ENCODE assay signal across 8 mouse cellular contexts in the genomic region with DNA sequence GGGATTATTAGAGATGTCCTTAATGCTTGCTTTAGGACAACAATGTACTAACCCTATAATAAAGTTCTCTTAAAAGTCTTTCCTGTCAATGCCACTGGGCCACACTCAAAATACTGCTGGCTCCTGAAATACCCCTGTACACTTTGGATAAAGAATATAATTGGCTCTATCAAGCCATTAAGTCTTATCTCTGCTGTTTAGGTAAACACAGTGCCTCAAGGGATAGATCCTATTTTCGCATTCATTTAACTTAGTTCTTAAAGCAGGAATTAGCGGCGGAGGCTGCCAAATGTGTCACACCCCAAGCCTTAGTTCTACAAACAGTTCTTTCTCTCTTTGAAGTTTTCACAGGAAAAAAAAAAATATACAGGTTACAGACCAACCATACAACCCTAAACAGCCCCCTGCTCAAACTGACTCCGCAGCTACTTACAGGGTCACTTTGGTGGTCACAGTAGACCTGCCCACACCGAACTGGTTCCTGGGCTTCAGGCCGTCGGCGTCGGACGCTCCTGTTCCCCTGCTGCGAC.
DNase-seq lines count a peak whose midpoint lies in the region; ATAC-seq and TF ChIP-seq lines count a peak whose summit lies in the region.

No protein-coding gene starts in this region.

- H3K36me3 ChIP-seq in heart, adult 2 months (ENCODE audit: control insufficient read depth, insufficient read depth, low read length) = no peaks in the 10 kb centered on the region
- no peaks in the 10 kb centered on the region for H3K36me3 ChIP-seq in forebrain, embryonic 13.5 days (ENCODE audit: poor library complexity, severe bottlenecking)
- no peaks in the 10 kb centered on the region for H3K36me3 ChIP-seq in liver, embryonic 14.5 days (replicated peaks; ENCODE audit: control insufficient read depth, insufficient read depth, low read depth)

- H3K27me3 ChIP-seq in heart, adult 2 months (ENCODE audit: control insufficient read depth, insufficient read depth, low read length) = peaks cover 8% of the 10 kb centered on the region; the same call in 1 of the 2 replicates
- H3K27me3 ChIP-seq in forebrain, embryonic 13.5 days = peaks cover 78% of the 10 kb centered on the region
- H3K27me3 ChIP-seq in liver, embryonic 14.5 days (ENCODE audit: control insufficient read depth, insufficient read depth, low read length) = peaks cover 58% of the 10 kb centered on the region

- no peak for DNase-seq in heart, adult 2 months
- no peak for DNase-seq in heart, adult 9 months (ENCODE audit: low spot score in 2 of 2)
- peak; percentile 40 for DNase-seq in 3T3-L1 (ENCODE audit: low read depth, low spot score)
- DNase-seq in liver, embryonic 14.5 days (ENCODE audit: low read depth in 3 of 3, low spot score in 3 of 3) = no peak
- no peak for DNase-seq in yolk sac, embryonic 10.5 days (ENCODE audit: low spot score)
- no peak for DNase-seq in urinary bladder, postnatal 14 days (ENCODE audit: low spot score)

- no peak for TF ChIP-seq POLR2A in heart, adult 2 months (IDR thresholded peaks at IDR 0.05; ENCODE audit: insufficient read depth, low read depth, low read length)

- peaks cover 2% of the 10 kb centered on the region for H3K4me1 ChIP-seq in heart, adult 2 months (ENCODE audit: control insufficient read depth, insufficient read depth, low read length)
- peaks cover 26% of the 10 kb centered on the region for H3K4me1 ChIP-seq in forebrain, embryonic 13.5 days
- peaks cover 0 to 14% of the 10 kb centered on the region in 2 experiments; a peak in 2 of 4 replicates for H3K4me1 ChIP-seq in liver, embryonic 14.5 days (replicated peaks; ENCODE audit: control insufficient read depth in 2 of 2, insufficient read depth in 2 of 2, low read length in 1 of 2)

- peak overlapping the region; percentile 78 for H3K4me3 ChIP-seq in heart, adult 2 months
- H3K4me3 ChIP-seq in forebrain, embryonic 13.5 days = peak overlapping the region; percentile 49
- peak overlapping the region; percentile 53 to 66 for H3K4me3 ChIP-seq in liver, embryonic 14.5 days (ENCODE audit: insufficient read depth in 1 of 2, low read depth in 2 of 2, low read length in 2 of 2)

- intact Hi-C loops in heart, adult 2 months (cut with DNase I) = loop anchor here (2.0 to 5.0 kb wide), 2 partner anchors 48 to 69 kb away; no protein-coding TSS in a partner anchor

- TF ChIP-seq CTCF in heart, adult 2 months (IDR thresholded peaks at IDR 0.05) = no peak
- TF ChIP-seq CTCF in liver, embryonic 14.5 days (IDR thresholded peaks at IDR 0.05; ENCODE audit: low read depth) = no peak

- peak overlapping the region; percentile 82 for H3K9ac ChIP-seq in heart, adult 2 months (ENCODE audit: low read depth, low read length)
- peak overlapping the region; percentile 53; the same call in 1 of the 2 replicates for H3K9ac ChIP-seq in forebrain, embryonic 13.5 days
- H3K9ac ChIP-seq in liver, embryonic 14.5 days (replicated peaks) = no peak overlapping the region

- no peaks in the 10 kb centered on the region for H3K79me2 ChIP-seq in heart, adult 2 months (replicated peaks; ENCODE audit: control insufficient read depth, insufficient read depth, low read length)

- WGBS in heart, adult 2 months = 3% methylated on average over 11 of the region's 11 CpGs
- WGBS in forebrain, embryonic 13.5 days = 2% methylated on average over 11 of the region's 11 CpGs
- WGBS in liver, embryonic 14.5 days (ENCODE audit: insufficient replicate concordance) = 3% methylated on average over 11 of the region's 11 CpGs

- no peak for TF ChIP-seq EP300 in heart, adult 2 months (IDR thresholded peaks at IDR 0.05; ENCODE audit: insufficient read depth, low read depth, low read length)
- TF ChIP-seq EP300 in liver, embryonic 14.5 days (IDR thresholded peaks at IDR 0.05; ENCODE audit: low read depth) = no peak

- ATAC-seq in forebrain, embryonic 13.5 days = peak; percentile 13; the same call in 1 of the 2 replicates
- no peak for ATAC-seq in liver, embryonic 14.5 days (ENCODE audit: insufficient read depth)
- no peak for ATAC-seq in megakaryocyte-erythroid progenitor cell, adult 5-6 weeks (replicated peaks; ENCODE audit: low FRiP score, low TSS enrichment, poor library complexity, severe bottlenecking)

- H3K27ac ChIP-seq in heart, adult 2 months = peak overlapping the region; percentile 73
- H3K27ac ChIP-seq in forebrain, embryonic 13.5 days = no peak overlapping the region
- H3K27ac ChIP-seq in liver, embryonic 14.5 days = no peak overlapping the region

- peak overlapping the region; percentile 68 for H3K4me2 ChIP-seq in forebrain, embryonic 13.5 days
- peak overlapping the region; percentile 62 for H3K4me2 ChIP-seq in liver, embryonic 14.5 days (ENCODE audit: low read depth)

- no peaks in the 10 kb centered on the region for H3K9me3 ChIP-seq in forebrain, embryonic 13.5 days (replicated peaks)
- H3K9me3 ChIP-seq in liver, embryonic 14.5 days (ENCODE audit: control insufficient read depth, low read length) = no peaks in the 10 kb centered on the region
